Mouse (Mus musculus) adipocyte (in vitro differentiated cells): ENCODE data around the gene R3hdm2.

Experiments
- DNase-seq: peaks from one replicate; pipeline ENCODE4 v3.0.0-alpha.2; 2016; ENCODE audit warnings: low spot score

The R3hdm2 gene

GRCm38 (mm10) chr10:127425794-127426193 lies 45.7 kb downstream of the R3hdm2 start:
- no peak for DNase-seq

GRCm38 (mm10) chr10:127426670-127427069 lies 46.5 kb downstream of the R3hdm2 start:
- peak; percentile 40 for DNase-seq

DNA sequence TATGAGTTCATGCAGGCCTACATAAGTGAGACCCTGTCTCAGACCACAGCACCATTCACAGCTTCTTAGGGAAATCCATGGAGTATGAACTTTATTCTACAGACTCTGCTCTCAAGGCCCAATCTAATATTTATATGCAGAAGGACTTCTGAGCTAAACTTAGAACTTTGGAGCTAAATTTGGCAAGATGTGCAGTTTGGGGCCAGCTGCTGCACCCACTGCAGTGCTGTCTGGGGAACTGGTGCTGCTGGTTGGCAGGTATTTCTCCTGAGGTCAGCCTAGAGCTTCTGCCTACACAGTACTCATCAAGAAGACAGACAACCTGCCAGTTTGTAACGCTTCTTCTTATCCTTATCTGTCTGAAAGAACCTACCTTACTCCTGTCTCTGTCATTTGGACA lies 47.0 kb downstream of the R3hdm2 start:
- DNase-seq: no peak

GRCm38 (mm10) chr10:127427987-127428386 lies 47.9 kb downstream of the R3hdm2 start:
- no peak for DNase-seq

- no peak for DNase-seq
These were observed 49.4 kb downstream of the R3hdm2 start for GRCm38 (mm10) chr10:127429538-127429937.

DNA sequence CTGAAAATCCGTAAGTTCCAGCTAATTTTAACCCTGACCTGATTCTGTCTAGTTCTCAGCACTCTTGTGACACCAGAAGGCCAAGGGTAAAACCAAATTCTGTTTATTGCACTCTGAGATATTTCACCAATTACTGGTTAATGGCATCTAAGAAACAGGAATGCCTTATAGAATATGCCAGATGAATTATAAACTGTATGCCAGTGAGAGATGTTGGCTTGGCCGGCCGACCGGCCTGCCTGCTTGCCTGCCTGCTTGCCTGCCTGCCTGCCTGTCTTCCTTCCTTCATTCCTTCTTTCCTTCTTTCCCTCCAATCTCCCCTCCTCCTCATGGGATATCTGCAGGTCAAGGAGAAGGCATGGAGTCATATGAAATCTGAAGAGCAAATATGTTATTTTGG lies 52.3 kb downstream of the R3hdm2 start:
- peak; percentile 23 for DNase-seq

- no peak for DNase-seq
These were observed 57.4 kb downstream of the R3hdm2 start for GRCm38 (mm10) chr10:127437354-127438113.

DNA sequence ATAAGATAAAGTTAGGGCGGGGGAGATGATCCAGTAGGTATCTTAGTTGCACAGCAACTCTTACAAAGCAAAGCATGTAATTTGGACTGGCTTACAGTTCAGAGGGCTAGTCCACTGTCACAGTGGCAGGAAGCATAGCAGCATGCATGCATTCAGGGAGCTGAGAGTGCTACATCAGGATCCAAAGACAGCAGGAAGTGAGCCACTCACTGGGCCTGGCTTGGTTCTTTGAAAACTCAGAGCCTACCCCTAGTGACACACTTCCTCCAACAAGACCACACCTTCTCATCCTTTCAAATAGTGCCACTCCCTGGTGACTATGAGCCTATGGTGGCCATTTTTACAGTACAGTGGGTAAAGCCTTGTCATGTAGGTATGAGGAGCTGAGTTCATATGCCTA lies 73.6 kb downstream of the R3hdm2 start:
- no peak for DNase-seq

GRCm38 (mm10) chr10:127462411-127463096 lies 82.4 kb downstream of the R3hdm2 start:
- no peak for DNase-seq

DNA sequence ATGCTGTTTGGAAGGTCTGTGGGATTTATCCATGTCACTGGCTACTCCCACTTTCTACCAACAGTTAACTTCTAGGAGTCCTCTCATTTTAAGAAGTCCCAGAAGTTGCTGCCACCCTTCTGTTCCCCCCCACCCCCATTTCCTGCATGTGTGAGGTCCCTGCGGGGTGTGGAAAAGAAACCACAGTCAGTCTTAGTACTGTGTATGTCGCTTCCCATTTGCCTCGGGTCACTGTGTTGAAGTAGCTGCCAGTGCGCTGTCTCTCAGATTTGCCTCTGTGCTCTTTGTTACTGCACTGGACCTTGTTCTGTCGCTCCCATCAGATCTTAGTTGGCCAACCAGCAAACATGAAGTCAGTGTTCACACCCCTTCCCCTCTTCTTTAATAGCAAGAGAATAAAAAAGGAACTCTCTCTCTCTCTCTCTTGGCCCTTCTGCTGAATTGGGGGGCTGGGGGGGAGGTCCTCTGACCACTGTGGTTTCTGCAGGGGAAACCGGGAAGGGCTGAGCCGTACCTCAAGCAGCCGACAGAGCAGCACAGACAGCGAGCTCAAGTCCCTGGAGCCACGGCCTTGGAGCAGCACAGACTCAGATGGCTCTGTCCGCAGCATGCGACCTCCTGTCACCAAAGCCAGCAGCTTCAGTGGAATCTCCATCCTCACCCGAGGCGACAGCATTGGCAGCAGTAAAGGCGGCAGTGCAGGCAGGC lies 91.3 kb downstream of the R3hdm2 start:
- DNase-seq: no peak

DNA sequence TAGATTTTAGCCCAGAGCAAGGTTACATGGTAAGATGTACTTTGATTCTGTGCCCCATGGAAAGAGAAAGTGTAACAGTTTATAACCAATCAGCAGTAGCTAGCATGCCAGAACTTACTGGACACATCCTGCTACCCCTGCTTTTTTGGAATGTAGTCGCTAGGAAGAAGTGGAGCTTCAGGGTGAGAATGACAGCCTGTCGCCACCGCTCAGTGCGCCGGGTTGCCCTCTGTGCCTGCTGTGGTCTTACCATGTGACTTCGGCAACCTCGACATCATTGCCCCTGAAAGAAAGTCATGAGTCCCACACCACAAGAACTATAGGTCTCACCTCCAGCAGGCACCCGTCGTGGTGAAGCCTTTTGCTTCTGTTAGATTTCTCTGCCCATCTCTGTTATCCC lies 92.6 kb downstream of the R3hdm2 start:
- no peak for DNase-seq

DNA sequence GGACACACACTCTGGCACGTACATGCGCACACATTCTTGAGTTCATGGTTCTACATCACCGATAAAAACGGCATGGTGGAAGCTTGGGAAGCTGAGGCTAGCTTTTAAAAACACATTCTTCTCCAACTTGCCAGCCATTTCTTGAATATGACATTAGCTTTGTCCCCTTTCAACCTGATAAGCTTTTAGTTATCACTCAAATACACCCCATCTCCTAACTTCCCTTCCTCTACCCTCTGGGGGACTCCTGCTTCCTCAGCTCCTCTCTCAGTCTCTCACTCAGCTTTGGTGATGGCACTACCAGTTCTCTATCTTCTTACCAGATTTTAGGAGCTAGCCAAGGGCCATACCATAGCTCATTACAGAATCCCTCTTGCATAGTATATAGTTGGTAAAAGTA lies 95.0 kb downstream of the R3hdm2 start:
- no peak for DNase-seq

DNA sequence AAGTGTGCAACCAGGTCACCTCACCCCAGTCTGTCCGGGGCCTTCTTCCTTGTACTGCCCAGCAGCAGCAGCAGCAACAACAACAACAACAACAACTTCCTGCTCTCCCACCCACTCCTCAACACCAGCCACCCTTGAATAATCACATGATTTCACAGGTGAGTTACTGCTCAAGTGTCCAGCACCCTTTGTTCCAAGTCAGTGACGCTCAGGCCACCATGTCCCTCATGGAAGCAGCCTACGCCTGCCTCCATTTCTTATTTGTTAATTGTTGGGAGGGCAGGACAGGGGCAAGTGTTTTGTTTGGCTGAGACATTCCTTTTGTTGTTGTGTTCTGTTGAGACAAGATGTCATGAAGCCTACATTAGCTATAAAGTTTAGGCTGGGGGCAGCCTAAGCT lies 96.4 kb downstream of the R3hdm2 start:
- no peak for DNase-seq

DNA sequence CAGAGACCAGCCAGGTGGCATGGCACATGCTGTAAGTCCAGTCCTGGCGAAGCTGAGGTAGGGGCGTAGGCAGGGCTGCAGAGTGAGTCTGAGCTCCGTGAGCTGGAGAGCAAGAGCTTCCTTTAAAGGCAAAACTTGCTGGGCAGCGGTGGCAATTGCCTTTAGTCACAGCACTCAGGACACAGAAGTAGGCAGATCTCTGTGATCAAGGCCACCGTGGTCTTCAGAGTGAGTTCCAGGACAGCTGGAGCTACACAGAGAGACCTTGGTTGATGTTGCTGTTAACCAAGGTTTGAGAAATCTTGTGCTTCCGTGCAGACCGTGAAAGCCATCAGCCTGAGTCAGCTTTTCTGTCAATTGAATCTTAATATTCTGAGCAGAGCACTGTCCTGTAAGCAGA lies 97.2 kb downstream of the R3hdm2 start:
- no peak for DNase-seq

GRCm38 (mm10) chr10:127479131-127479530 lies 99.0 kb downstream of the R3hdm2 start:
- peak; percentile 62 for DNase-seq

DNA sequence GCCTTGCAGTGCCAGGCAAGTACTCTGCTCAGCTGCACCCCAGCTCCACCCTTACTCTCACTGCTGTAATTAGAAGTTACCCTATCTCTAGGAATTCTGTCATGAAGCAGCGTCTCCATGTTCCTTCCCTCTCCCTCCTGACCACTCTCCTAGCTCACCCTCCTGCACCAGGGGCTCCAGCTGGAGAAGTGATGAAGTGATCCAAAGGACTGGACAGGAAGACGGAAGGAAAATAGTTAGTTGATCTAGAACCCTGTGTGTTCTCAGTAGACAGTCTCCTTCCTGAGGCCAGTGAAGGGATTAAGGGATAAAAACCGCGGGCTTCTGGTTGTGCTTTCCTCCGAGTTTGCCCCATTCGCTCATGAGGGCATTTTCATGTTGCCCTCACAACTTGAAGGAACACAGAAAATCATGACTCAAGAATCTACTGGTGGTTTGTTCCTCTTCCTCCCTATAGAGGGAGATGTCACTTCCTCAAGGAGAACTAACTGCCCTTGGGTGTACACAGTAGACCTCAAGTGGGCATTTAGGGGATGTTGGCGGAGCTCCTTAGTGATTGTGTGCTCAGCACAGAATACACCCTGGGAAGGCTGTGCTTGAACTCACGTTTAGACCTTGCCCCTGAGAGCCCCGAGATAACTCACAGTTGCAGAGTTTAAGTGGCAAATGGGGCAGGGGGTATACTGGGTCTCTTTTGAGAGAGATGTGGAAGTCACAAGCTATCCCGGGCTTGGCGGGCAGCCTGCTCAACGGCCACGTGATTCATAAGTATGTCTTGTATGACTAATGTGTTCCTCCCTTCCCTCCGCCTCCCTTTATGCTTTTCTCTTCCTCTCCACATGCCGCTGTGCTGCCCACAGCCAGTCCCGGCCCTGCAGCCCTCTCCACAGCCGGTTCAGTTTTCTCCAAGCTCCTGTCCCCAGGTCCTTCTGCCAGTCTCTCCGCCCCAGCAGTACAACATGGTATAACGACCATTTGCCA lies 101.0 kb downstream of the R3hdm2 start:
- peak; percentile 70 for DNase-seq

DNA sequence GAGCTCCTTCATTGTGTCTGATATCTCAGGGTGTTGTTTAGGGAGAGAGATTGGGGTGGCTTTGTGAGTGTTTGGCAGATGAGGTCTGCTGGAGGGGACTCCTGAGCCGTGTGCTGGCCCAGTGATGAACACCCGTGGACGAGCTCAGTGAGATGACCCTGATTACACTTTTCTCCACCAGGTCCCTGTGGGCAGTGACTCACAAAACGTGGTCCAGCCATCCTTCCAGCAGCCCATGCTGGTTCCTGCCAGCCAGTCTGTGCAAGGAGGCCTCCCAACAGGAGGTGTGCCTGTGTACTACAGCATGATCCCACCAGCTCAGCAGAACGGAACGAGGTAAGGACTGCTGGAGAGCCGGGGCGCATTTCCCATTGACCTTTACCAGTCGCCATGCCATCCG lies 105.1 kb downstream of the R3hdm2 start:
- DNase-seq: no peak

GRCm38 (mm10) chr10:127488856-127489255 lies 108.7 kb downstream of the R3hdm2 start:
- peak; percentile 34 for DNase-seq

DNA sequence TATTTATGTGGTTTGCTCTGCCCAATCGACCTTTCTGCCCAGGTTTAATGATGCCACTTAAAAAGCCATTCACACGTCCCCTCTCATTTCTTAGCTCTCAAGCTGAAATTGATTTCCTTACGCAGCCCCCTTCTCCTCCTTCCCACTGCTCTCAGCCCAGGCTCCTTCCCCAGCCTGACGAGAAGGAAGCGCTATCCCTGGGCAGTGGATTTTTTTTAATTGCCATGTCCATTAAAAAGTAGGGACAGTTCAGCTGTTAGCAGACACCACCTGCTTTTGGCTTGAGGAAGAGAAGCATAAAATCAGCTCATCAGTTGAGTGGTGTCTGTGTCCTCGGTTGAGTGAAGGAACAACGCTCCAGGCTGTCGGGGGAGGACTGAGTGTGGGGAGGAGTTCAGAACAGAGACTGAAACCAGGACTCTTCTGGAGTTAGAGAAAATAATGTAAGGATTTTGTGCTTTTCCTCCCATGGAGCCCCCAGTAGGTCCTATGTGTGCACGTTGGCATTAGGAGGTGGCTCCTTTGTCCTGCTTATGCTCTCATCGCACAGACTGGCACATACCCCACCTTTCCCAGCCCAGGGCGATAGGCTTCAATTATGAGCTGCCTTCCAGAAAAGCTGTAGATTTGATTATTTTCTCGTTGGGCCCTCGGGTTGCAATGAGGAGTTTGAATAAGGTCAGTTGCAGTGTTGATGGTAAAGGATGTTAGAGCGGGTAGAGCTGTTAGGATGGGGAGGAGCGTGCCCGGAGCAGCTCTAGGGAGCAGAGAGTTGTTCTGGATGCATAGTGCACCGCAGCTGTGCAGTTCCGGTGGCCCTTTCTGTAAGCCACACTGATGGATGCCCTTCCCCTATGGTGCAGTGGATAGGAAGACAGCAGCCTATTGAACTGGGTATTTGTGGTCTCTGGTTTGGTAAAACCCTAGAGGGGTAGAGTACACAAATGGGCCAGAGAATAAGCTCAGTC lies 110.3 kb downstream of the R3hdm2 start:
- no peak for DNase-seq

DNA sequence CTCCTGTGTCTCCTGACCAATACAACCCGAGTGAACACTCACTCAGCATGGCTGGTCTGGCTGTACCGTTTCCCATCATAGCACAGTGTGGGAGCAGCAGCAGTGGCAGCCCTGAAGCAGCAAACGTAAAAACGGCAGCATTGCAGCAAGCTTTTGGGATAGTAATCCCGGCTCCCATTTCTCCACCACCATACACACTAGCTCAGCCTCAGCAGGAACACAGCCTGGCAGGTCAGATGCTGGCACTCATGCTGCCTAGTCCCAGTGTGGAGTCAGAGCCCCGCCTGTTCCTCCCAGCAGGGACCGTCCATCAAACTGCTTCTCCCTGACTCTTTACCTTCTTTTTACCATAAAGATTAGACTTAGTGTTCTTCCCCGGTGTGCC lies 111.0 kb downstream of the R3hdm2 start:
- DNase-seq: no peak

- DNase-seq: peak; percentile 24
These were observed 112.0 kb downstream of the R3hdm2 start for GRCm38 (mm10) chr10:127492118-127492517.
